1 mouse cellular context compared by ENCODE assay signal in genomic region chr8:94387027-94387684, GRCm38 (mm10).
A peak's percentile ranks its signal among the peaks of the same experiment; 100 is the strongest.
TF ChIP-seq lines count a peak whose summit lies in the region.

No protein-coding gene starts in this region.

TF ChIP-seq in CH12.LX, 34 proteins besides CTCF, POLR2A, EP300 and RAD21 (continued from another document):
- no peak; the same call in 1 of the 2 replicates for TF ChIP-seq USF2 (conservative IDR thresholded peaks at IDR 0.05; ENCODE audit: low read depth, low read length)
- no peak; the same call in 1 of the 2 replicates for TF ChIP-seq MYC (IDR thresholded peaks at IDR 0.05; ENCODE audit: low read depth, low read length)
- 0 out of 2 replicates have a peak, but pooled peaks have one; percentile 1 for TF ChIP-seq SMC3 (IDR thresholded peaks at IDR 0.05; ENCODE audit: low read depth, low read length)
- peak; percentile 93 for TF ChIP-seq SIN3A (IDR thresholded peaks at IDR 0.05; ENCODE audit: low read length)
- no peak for TF ChIP-seq ZC3H11A (IDR thresholded peaks at IDR 0.05; ENCODE audit: low read depth, low read length)
- TF ChIP-seq NELFE (IDR thresholded peaks at IDR 0.05; ENCODE audit: low read depth, low read length): no peak
- TF ChIP-seq MAFK (IDR thresholded peaks at IDR 0.05; ENCODE audit: insufficient replicate concordance, low read length): no peak
- no peak for TF ChIP-seq ZNF384 (IDR thresholded peaks at IDR 0.05; ENCODE audit: low read depth, low read length)
- no peak; the same call in 1 of the 2 replicates for TF ChIP-seq TCF12 (IDR thresholded peaks at IDR 0.05; ENCODE audit: low read depth, low read length)
- TF ChIP-seq MXI1 (IDR thresholded peaks at IDR 0.05; ENCODE audit: low read depth, low read length): peak; percentile 99
- no peak for TF ChIP-seq ZKSCAN1 (IDR thresholded peaks at IDR 0.05; ENCODE audit: borderline replicate concordance, low read depth, low read length)
- peak; percentile 93; the same call in 1 of the 2 replicates for TF ChIP-seq POLR2AphosphoS2 (IDR thresholded peaks at IDR 0.05; ENCODE audit: low read depth, low read length)
- peak; percentile 81 for TF ChIP-seq USF1 (IDR thresholded peaks at IDR 0.05; ENCODE audit: low read depth, low read length)
- TF ChIP-seq NRF1 (IDR thresholded peaks at IDR 0.05; ENCODE audit: low read depth, low read length): no peak
